In the genomic region with DNA sequence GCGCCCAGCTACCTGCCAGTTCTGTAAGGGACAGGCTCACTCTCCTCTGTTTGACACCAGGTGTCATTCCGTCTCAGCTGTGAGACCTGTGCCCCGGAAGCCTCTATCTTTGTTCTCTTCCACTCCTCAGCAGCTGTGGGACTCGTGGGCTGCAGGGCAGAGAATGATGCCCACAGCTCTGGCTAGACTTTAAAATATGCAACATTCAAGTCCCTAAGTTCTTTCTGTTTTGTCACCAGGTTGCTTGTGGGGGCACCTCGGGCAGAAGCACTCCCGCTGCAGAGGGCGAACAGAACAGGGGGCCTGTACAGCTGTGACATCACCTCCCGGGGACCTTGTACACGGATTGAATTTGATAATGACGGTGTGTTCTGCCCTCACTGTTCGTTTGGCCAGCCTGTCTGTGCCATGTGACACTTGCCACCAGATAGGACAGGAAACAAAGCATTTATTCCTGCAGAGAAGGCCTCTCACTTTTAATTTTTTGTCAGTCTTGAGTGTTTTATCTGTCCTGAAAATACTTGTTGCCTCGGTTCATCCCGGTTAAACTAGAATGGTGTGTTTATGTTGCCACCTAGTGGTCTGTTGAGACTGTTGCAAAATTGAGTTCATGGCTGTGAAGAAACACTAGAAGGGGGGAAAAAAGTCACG, we compare ENCODE assay signal across 8 mouse cellular contexts. TPM values are rescaled to one million over a fixed set of nuclear protein-coding genes. Genes with fewer than 3 reads are reported as not detected.
DNase-seq lines count a peak whose midpoint lies in the region; ATAC-seq and TF ChIP-seq lines count a peak whose summit lies in the region.

No protein-coding gene starts in this region.

- ATAC-seq in embryonic facial prominence, embryonic 13.5 days (ENCODE audit: insufficient number of reproducible peaks, insufficient read depth, low FRiP score, low TSS enrichment, low read depth) = no peak
- no peak for ATAC-seq in limb, embryonic 11.5 days (ENCODE audit: insufficient number of reproducible peaks, low FRiP score, low TSS enrichment, low read depth)

- 36% methylated on average over 14 of the region's 14 CpGs for WGBS in lung, adult 2 months
- WGBS in embryonic facial prominence, embryonic 13.5 days = 22% methylated on average over 14 of the region's 14 CpGs
- 44% methylated on average over 14 of the region's 14 CpGs for WGBS in limb, embryonic 11.5 days

- TF ChIP-seq CTCF in lung, adult 2 months (IDR thresholded peaks at IDR 0.05; ENCODE audit: insufficient read depth, low read length) = peak; percentile 18; the same call in 1 of the 2 replicates

- peak overlapping the region; percentile 32; the same call in 1 of the 2 replicates for H3K9ac ChIP-seq in embryonic facial prominence, embryonic 13.5 days
- no peak overlapping the region for H3K9ac ChIP-seq in limb, embryonic 11.5 days (ENCODE audit: low read length)

- H3K4me1 ChIP-seq in lung, adult 2 months (ENCODE audit: control insufficient read depth, insufficient read depth, low read length) = peaks cover 22% of the 10 kb centered on the region
- H3K4me1 ChIP-seq in embryonic facial prominence, embryonic 13.5 days = peaks cover 44% of the 10 kb centered on the region
- peaks cover 22% of the 10 kb centered on the region for H3K4me1 ChIP-seq in limb, embryonic 11.5 days (ENCODE audit: control insufficient read depth, insufficient read depth, low read length)

- H3K27me3 ChIP-seq in embryonic facial prominence, embryonic 13.5 days = 0 out of 2 replicates have a peak, but pooled peaks cover 4% of the 10 kb centered on the region
- H3K27me3 ChIP-seq in limb, embryonic 11.5 days (ENCODE audit: control insufficient read depth, insufficient read depth, low read length) = no peaks in the 10 kb centered on the region

- no peaks in the 10 kb centered on the region for H3K9me3 ChIP-seq in embryonic facial prominence, embryonic 13.5 days
- no peaks in the 10 kb centered on the region for H3K9me3 ChIP-seq in limb, embryonic 11.5 days (ENCODE audit: control insufficient read depth, low read length)

- DNase-seq in lung, adult 2 months = no peak
- no peak for DNase-seq in lung, postnatal 4 days
- DNase-seq in ZHBTc4 (ENCODE audit: low read depth, low spot score) = peak; percentile 77
- DNase-seq in limb, embryonic 11.5 days (ENCODE audit: low spot score) = peak; percentile 48
- peak; percentile 82 for DNase-seq in retina, embryonic 14.5 days (ENCODE audit: low spot score)
- no peak for DNase-seq in adrenal gland, adult 2 months
- no peak for DNase-seq in kidney, postnatal 4 days

- no peak overlapping the region for H3K4me3 ChIP-seq in lung, adult 2 months (replicated peaks; ENCODE audit: extremely low read depth, low read depth, low read length)
- 0 out of 2 replicates have a peak overlapping the region, but pooled peaks have one; percentile 12 for H3K4me3 ChIP-seq in embryonic facial prominence, embryonic 13.5 days
- no peak overlapping the region for H3K4me3 ChIP-seq in limb, embryonic 11.5 days (ENCODE audit: low read depth, low read length)

- peak overlapping the region; percentile 51 for H3K4me2 ChIP-seq in embryonic facial prominence, embryonic 13.5 days
- no peak overlapping the region for H3K4me2 ChIP-seq in limb, embryonic 11.5 days (ENCODE audit: low read depth, severe bottlenecking)

- no peak overlapping the region for H3K27ac ChIP-seq in embryonic facial prominence, embryonic 13.5 days
- no peak overlapping the region for H3K27ac ChIP-seq in limb, embryonic 11.5 days (replicated peaks; ENCODE audit: low read depth, low read length)

- TF ChIP-seq POLR2A in lung, adult 2 months (IDR thresholded peaks at IDR 0.05; ENCODE audit: borderline replicate concordance, extremely low read depth, low read depth, low read length) = no peak

- no peaks in the 10 kb centered on the region for H3K36me3 ChIP-seq in embryonic facial prominence, embryonic 13.5 days
- no peaks in the 10 kb centered on the region for H3K36me3 ChIP-seq in limb, embryonic 11.5 days (ENCODE audit: control insufficient read depth, insufficient read depth, low read length)

RNA-seq across cellular contexts. Expression of gene Pdk1, which starts 56.5 kb away (rescaled TPM):
- 8.6 and 9.3 TPM in 2 replicates for polyA plus RNA-seq in lung, adult 2 months (2012; rRNA removed)
- 48.6 and 54.9 TPM in 2 replicates for polyA plus RNA-seq in embryonic facial prominence, embryonic 13.5 days (2015; fragmentation: Nextera tagmentation; extraction: Ambion mirVana)
- polyA plus RNA-seq in limb, embryonic 11.5 days (2014; fragmentation: Nextera tagmentation; extraction: Ambion mirVana) = 47.3 and 49.1 TPM in 2 replicates
- 10 to 100 TPM; 27.1 to 49.2 TPM for total RNA-seq in adrenal gland, adult 2 months (2021)
- polyA plus RNA-seq in adrenal gland, adult 2 months (2012; rRNA removed) = 51.6 and 89.4 TPM in 2 replicates

Comparison
In these comparisons a context has a peak if more than half of its experiments do, and no peak if none do; other contexts are left out.
1. DNase-seq: peak in ZHBTc4 (single experiment), limb, embryonic 11.5 days (single experiment) and retina, embryonic 14.5 days (single experiment); none in lung, adult 2 months (single experiment), lung, postnatal 4 days (0 of 2), adrenal gland, adult 2 months (single experiment) and kidney, postnatal 4 days (0 of 2).